Mouse (Mus musculus): ENCODE measurements around the gene Trak1. TPM values are rescaled to one million over a fixed set of nuclear protein-coding genes. Genes with fewer than 3 reads are reported as not detected.

Gene Trak1
- polyA plus RNA-seq, 1 experiment from 2014 or later, result 17.7 TPM

GRCm38 (mm10) chr9:121277118-121278060, 19.9 kb upstream of the Trak1 start, which contains the start of gene Ulk4:
Gene Ulk4 (minus strand): TSS chr9:121277197.
- peak; percentile 86 for ATAC-seq (ENCODE audit: insufficient number of reproducible peaks, insufficient read depth, low FRiP score, low TSS enrichment, low read depth)
- H3K27ac ChIP-seq, result peak within 1 kb of the TSS; percentile 79
- H3K4me2 ChIP-seq, result peak within 1 kb of the TSS; percentile 81
- H3K4me3 ChIP-seq, result peak within 1 kb of the TSS; percentile 72
- 0 out of 2 replicates have a peak, but pooled peaks cover 3% of the 10 kb centered on the region for H3K36me3 ChIP-seq
- peaks cover 3% of the 10 kb centered on the region; the same call in 1 of the 2 replicates for H3K9me3 ChIP-seq
- H3K9ac ChIP-seq, result peak within 1 kb of the TSS; percentile 80
- H3K4me1 ChIP-seq, result peaks cover 13% of the 10 kb centered on the region
- WGBS, result under 1% methylated on average over 59 of the region's 59 CpGs
- H3K27me3 ChIP-seq, result no peaks in the 10 kb centered on the region

DNA sequence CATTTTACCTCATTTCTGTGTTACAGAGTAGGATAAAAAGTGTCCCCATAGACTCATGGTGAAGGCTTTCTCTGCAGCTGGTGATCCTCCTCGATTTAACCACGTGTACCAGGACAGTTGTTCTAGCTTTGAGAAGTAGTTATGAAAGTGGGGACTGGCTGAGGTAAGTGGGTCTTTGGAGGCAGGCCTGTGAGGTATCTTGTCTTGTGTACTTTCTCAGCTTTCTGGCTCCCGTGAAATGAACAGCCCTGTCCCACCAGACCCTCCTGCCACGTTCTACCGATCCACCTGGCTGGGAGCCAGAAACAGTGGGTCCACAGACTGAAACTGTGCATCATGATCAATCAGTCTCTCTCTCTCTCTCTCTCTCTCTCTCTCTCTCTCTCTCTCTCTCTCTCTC, 18.1 kb upstream of the Trak1 start:
- Histone ChIP-seq H3K4me2 (no peak overlapping the region), H3K4me3 (no peak overlapping the region), H3K27me3 (no peaks in the 10 kb centered on the region), H3K9ac (no peak overlapping the region), H3K36me3 (0 out of 2 replicates have a peak, but pooled peaks cover 7% of the 10 kb centered on the region), H3K9me3 (peaks cover 7% of the 10 kb centered on the region; the same call in 1 of the 2 replicates), H3K4me1 (peaks cover 13% of the 10 kb centered on the region), H3K27ac (no peak overlapping the region)
- WGBS, result 92% methylated on average over 5 of the region's 5 CpGs
- no peak for ATAC-seq (ENCODE audit: insufficient number of reproducible peaks, insufficient read depth, low FRiP score, low TSS enrichment, low read depth)

DNA sequence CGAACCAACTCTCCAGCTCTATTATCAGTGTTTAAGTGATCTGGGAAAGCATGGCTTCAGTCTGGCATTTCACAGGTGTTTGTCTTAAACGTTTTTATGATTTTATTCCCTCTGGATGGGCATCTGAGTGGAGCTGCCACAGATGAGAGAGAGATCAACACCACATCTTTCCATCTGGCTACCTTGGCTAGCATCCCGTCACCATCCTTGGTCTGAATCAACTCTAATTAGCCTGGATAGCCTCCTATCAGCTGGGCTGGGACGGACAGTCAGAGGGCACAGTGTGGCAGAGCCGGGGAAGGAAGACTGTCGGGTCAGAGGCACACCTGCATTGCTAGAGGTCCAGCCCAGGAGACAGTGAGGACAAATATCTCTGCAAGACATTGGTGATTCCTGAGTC, 15.4 kb upstream of the Trak1 start:
- Histone ChIP-seq H3K9me3 (peaks cover 7% of the 10 kb centered on the region; the same call in 1 of the 2 replicates), H3K9ac (0 out of 2 replicates have a peak overlapping the region, but pooled peaks have one; percentile 32), H3K4me1 (peaks cover 7% of the 10 kb centered on the region; the same call in 1 of the 2 replicates), H3K27ac (no peak overlapping the region), H3K36me3 (0 out of 2 replicates have a peak, but pooled peaks cover 7% of the 10 kb centered on the region), H3K4me2 (no peak overlapping the region), H3K4me3 (no peak overlapping the region), H3K27me3 (no peaks in the 10 kb centered on the region)
- no peak for ATAC-seq (ENCODE audit: insufficient number of reproducible peaks, insufficient read depth, low FRiP score, low TSS enrichment, low read depth)
- 83% methylated on average over 6 of the region's 6 CpGs for WGBS

DNA sequence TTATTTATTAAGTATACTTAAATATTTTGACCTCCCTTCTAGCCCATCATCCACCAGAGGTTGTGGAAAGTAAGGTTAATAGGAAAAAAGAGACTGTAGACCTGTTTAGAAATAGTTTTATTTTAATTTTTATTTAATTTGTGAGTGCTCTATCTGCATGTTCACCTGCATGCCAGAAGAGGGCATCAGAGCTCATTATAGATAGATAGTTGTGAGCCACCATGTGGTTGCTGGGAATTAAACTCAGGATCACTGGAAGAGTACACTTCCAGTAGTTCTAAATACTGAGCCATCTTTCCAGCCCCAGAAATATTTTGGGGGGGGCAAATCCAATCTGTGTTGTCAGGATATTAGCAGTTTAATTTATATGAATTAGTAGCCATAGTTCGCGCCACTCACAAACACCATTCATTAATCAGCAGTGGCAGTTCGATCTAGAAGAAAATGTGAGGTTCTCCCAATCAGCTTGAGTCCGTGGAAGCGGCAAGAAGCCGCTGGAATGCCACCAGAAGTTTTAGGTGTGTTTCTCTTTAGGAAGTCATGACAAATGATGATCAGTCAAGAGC, 13.6 kb upstream of the Trak1 start:
- H3K36me3 ChIP-seq, result 0 out of 2 replicates have a peak, but pooled peaks cover 7% of the 10 kb centered on the region
- H3K27me3 ChIP-seq, result no peaks in the 10 kb centered on the region
- peaks cover 7% of the 10 kb centered on the region; the same call in 1 of the 2 replicates for H3K9me3 ChIP-seq
- 95% methylated on average over 6 of the region's 6 CpGs for WGBS
- no peak overlapping the region for H3K4me2 ChIP-seq
- no peak overlapping the region for H3K9ac ChIP-seq
- no peak overlapping the region for H3K27ac ChIP-seq
- no peaks in the 10 kb centered on the region; the same call in 1 of the 2 replicates for H3K4me1 ChIP-seq
- ATAC-seq (ENCODE audit: insufficient number of reproducible peaks, insufficient read depth, low FRiP score, low TSS enrichment, low read depth), result no peak
- H3K4me3 ChIP-seq, result no peak overlapping the region

DNA sequence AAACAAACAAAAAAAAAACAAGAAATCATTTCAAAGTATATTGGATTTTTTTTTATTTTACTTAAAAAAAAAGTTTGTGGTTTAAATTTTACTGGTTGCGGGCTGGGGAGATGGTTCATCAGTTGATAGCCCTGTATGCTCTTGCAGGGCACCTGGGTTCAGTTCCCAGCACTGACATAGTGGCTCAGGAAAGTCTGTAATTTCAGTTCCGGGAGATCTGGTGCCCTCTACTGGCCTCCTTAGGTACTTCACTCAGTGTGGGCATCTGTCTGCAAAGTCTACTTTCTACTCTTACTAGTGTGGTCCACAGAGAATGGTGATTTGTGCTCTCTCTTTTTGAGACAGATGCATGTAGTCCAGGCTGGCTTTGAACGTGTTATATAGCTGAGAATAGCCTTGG, 12.9 kb upstream of the Trak1 start:
- Histone ChIP-seq H3K9me3 (peaks cover 7% of the 10 kb centered on the region; the same call in 1 of the 2 replicates), H3K4me2 (no peak overlapping the region), H3K4me1 (no peaks in the 10 kb centered on the region; the same call in 1 of the 2 replicates), H3K27ac (no peak overlapping the region), H3K36me3 (0 out of 2 replicates have a peak, but pooled peaks cover 7% of the 10 kb centered on the region), H3K9ac (no peak overlapping the region), H3K4me3 (no peak overlapping the region), H3K27me3 (no peaks in the 10 kb centered on the region)
- no peak for ATAC-seq (ENCODE audit: insufficient number of reproducible peaks, insufficient read depth, low FRiP score, low TSS enrichment, low read depth)
- 83% methylated on average over 3 of the region's 3 CpGs for WGBS

DNA sequence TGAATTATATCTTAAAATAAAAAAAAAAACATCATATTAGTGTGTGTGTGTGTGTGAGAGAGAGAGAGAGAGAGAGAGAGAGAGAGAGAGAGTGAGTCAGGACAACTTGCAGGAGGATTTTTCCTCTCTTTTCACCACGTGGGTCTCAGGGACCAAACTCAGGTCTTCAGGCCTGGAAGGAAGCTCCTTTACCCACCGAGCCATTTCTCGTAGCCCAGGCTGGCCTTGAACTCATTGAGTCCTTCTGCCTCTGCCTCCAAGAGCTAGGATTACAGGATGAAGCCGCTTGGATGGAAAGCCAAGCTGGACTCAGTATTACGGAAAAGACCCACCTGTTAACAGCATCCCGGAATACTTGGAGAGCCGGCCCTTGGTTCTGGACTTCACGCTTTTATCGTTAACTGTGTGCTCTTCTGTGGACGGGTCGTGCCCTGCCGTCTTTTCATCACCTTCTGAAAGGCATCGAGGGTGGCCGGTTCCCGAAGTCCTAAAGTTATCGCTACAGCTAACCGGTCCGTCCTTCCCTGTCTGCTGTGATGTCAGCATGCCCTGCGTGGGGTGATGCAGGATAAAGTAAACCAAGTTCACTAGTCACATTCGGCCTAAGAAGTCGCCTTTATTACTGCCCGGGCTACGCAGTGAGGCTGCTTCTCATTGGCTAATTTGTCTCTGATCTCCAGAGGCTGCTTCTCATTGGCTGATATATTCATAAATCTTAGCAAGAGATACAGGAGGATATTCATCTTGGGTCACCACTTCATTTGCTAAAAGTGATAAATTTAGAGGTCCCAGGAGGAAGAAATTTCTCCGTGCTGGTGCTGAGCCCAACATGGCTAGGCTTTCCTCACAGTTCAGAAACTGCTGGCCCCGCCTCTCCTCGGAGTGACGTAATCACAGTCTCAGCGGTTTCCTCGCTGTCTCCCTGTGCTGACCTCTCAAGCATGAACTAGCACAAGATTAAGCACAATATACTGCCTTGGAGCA, 11.7 kb upstream of the Trak1 start:
- Histone ChIP-seq H3K27me3 (no peaks in the 10 kb centered on the region), H3K4me1 (no peaks in the 10 kb centered on the region; the same call in 1 of the 2 replicates), H3K9me3 (peaks cover 7% of the 10 kb centered on the region; the same call in 1 of the 2 replicates), H3K4me2 (peak overlapping the region; percentile 63), H3K9ac (peak overlapping the region; percentile 73), H3K36me3 (0 out of 2 replicates have a peak, but pooled peaks cover 7% of the 10 kb centered on the region), H3K27ac (peak overlapping the region; percentile 62), H3K4me3 (peak overlapping the region; percentile 52)
- WGBS, result 21% methylated on average over 29 of the region's 29 CpGs
- ATAC-seq (ENCODE audit: insufficient number of reproducible peaks, insufficient read depth, low FRiP score, low TSS enrichment, low read depth), result 0 out of 2 replicates have a peak, but pooled peaks have one; percentile 44

DNA sequence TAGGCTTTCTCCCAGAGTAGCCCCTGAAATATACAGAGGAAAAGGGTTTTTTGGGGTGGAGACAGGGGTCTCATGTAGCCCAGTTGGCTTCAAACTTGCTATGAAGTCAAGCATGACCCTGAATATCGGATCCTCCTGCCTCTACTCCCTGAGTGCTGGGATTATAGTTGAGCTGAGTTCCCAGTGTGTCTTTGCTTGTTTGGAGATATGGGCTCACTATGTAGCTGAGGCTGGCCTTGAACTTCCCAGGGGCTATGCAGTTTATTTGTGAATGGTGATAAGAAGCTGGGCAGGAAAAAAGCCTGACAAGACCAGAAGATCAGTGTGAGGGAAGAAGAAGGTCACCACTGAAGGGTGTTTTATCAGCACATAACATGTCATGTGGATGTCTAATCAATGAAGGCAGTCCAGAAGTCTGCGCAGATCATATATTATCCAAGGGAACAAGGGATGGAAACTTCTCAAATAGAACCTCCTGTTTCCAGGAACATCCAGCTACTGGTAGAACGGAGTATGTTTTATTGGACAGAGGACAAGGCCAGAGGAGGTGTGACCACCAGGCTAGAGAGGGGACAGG, 10.9 kb upstream of the Trak1 start:
- Histone ChIP-seq H3K4me2 (peak overlapping the region; percentile 63), H3K27ac (0 out of 2 replicates have a peak overlapping the region, but pooled peaks have one; percentile 1), H3K27me3 (no peaks in the 10 kb centered on the region), H3K4me3 (peak overlapping the region; percentile 52), H3K36me3 (0 out of 2 replicates have a peak, but pooled peaks cover 7% of the 10 kb centered on the region), H3K4me1 (no peaks in the 10 kb centered on the region; the same call in 1 of the 2 replicates), H3K9ac (peak overlapping the region; percentile 73), H3K9me3 (peaks cover 7% of the 10 kb centered on the region; the same call in 1 of the 2 replicates)
- WGBS, result 74% methylated on average over 3 of the region's 3 CpGs
- ATAC-seq (ENCODE audit: insufficient number of reproducible peaks, insufficient read depth, low FRiP score, low TSS enrichment, low read depth), result 0 out of 2 replicates have a peak, but pooled peaks have one; percentile 28

DNA sequence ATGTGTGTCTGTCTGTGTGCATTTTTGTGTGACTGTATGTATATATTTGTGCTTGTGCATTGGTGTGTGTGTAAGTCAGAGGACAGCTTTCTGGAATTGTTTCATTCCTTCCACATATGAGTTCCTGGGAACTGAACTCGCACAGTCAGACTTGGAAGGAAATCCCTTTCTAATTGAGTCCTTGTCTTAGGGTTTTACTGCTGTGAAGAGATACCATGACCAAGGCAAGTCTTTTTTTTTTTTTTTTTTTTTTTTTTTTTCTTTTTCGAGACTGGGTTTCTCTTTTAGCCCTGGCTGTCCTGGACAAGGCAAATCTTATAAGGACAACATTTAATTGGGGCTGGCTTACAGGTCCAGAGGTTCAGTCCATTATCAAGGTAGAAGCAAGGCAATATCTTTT, 6.0 kb upstream of the Trak1 start:
- 77% methylated on average over 2 of the region's 2 CpGs for WGBS
- H3K9ac ChIP-seq, result no peak overlapping the region

DNA sequence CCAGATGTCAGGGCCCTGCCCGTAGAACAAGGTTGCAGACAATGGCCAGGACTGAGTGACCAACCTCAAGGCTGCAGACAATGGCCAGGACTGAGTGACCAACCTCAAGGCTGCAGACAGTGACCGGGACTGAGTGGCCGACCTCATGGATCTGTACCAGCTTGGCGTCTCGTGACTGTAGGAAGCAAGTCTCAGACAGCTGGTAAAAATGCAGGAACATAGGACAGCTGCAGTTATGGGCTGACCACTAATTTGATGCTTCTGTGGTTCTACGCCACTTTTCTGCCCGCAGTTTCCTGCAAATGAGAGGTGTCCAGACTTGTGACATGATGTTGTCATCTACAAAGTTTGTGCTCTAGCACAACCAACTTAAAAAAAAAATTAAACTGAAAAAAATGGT, 4.1 kb upstream of the Trak1 start:
- Histone ChIP-seq H3K9me3 (no peaks in the 10 kb centered on the region), H3K27ac (no peak overlapping the region), H3K4me1 (peaks cover 2% of the 10 kb centered on the region), H3K36me3 (no peaks in the 10 kb centered on the region), H3K4me2 (no peak overlapping the region), H3K4me3 (no peak overlapping the region), H3K27me3 (peaks cover 23% of the 10 kb centered on the region), H3K9ac (no peak overlapping the region)
- WGBS, result 83% methylated on average over 7 of the region's 7 CpGs
- ATAC-seq (ENCODE audit: insufficient number of reproducible peaks, insufficient read depth, low FRiP score, low TSS enrichment, low read depth), result no peak

More for the DNA sequence above, 6.0 kb upstream of the Trak1 start:
- no peaks in the 10 kb centered on the region for H3K4me1 ChIP-seq
- H3K36me3 ChIP-seq, result no peaks in the 10 kb centered on the region
- no peak overlapping the region for H3K4me3 ChIP-seq
- no peaks in the 10 kb centered on the region for H3K9me3 ChIP-seq
- no peak overlapping the region for H3K4me2 ChIP-seq
- peaks cover 13% of the 10 kb centered on the region for H3K27me3 ChIP-seq
- no peak overlapping the region for H3K27ac ChIP-seq
- no peak for ATAC-seq (ENCODE audit: insufficient number of reproducible peaks, insufficient read depth, low FRiP score, low TSS enrichment, low read depth)

- peaks cover 23% of the 10 kb centered on the region for H3K27me3 ChIP-seq
- no peak for ATAC-seq (ENCODE audit: insufficient number of reproducible peaks, insufficient read depth, low FRiP score, low TSS enrichment, low read depth)
- no peak overlapping the region for H3K4me3 ChIP-seq
- no peak overlapping the region for H3K4me2 ChIP-seq
- H3K9ac ChIP-seq, result no peak overlapping the region
- 73% methylated on average over 7 of the region's 7 CpGs for WGBS
- H3K4me1 ChIP-seq, result peaks cover 21% of the 10 kb centered on the region
- no peak overlapping the region for H3K27ac ChIP-seq
- no peaks in the 10 kb centered on the region for H3K9me3 ChIP-seq
- H3K36me3 ChIP-seq, result no peaks in the 10 kb centered on the region
These were observed 2.1 kb upstream of the Trak1 start for GRCm38 (mm10) chr9:121295221-121295620.

Data from embryonic facial prominence, embryonic 13.5 days (tissue).